Mouse (Mus musculus) stomach, embryonic 15.5 days (tissue): Measurements from ENCODE around the gene Ficd. TPM values are rescaled to one million over a fixed set of nuclear protein-coding genes. Genes with fewer than 3 reads are reported as not detected.
A peak's percentile ranks its signal among the peaks of the same experiment; 100 is the strongest.
"Not testable (repeated sequence)": the region's sequence is repeated elsewhere in the genome, so short reads cannot be mapped to it uniquely, and the experiment has no call there.

Experiments
- ATAC-seq: fragments of 200-750 bp; cut with Nextera tagmentation; 2 replicates; pipeline ENCODE4 v1.8.0; 2017; ENCODE audit warnings: low read depth, moderate number of reproducible peaks, moderate TSS enrichment; ENCODE audit not compliant: insufficient read depth, low FRiP score
- H3K27ac ChIP-seq: fragments of 300-500 bp; sonication (generic); 2 replicates; pipeline ENCODE4 v1.5.1; 2015; ENCODE audit warnings: mild to moderate bottlenecking, inconsistent platforms
- H3K27me3 ChIP-seq: fragments of 300-500 bp; sonication (generic); replicated peaks from 2 replicates; pipeline ENCODE4 v1.6.1; 2015; ENCODE audit warnings: inconsistent platforms
- H3K36me3 ChIP-seq: fragments of 300-500 bp; sonication (generic); 2 replicates; pipeline ENCODE4 v1.6.1; 2015; ENCODE audit warnings: inconsistent platforms
- H3K4me1 ChIP-seq: fragments of 300-500 bp; sonication (generic); 2 replicates; pipeline ENCODE4 v1.6.1; 2015; ENCODE audit warnings: inconsistent platforms
- H3K4me2 ChIP-seq: fragments of 300-500 bp; sonication (generic); 2 replicates; pipeline ENCODE4 v1.6.1; 2015; ENCODE audit warnings: mild to moderate bottlenecking, inconsistent platforms
- H3K4me3 ChIP-seq: fragments of 300-500 bp; sonication (generic); replicated peaks from 2 replicates; pipeline ENCODE4 v1.5.1; 2015; ENCODE audit warnings: inconsistent platforms
- H3K9ac ChIP-seq: fragments of 300-500 bp; sonication (generic); 2 replicates; pipeline ENCODE4 v1.6.1; 2015; ENCODE audit warnings: inconsistent platforms
- H3K9me3 ChIP-seq: fragments of 300-500 bp; sonication (generic); 2 replicates; pipeline ENCODE4 v1.6.1; 2016; ENCODE audit warnings: inconsistent platforms
- WGBS: fragments of 180-500 bp; shearing (Covaris S2); methylation state at CpG from one replicate; pipeline ENCODE4 v1.1.7; 2015; 5-methylcytosine and 5-hydroxymethylcytosine counted together
- polyA plus RNA-seq: library from polyadenylated mRNA; unstranded; fragments of >200 nt; fragmentation: Nextera tagmentation; extraction: Ambion mirVana; gene quantifications from 2 replicates; pipeline ENCODE4 v1.2.1, GENCODE M21; 2015

Ficd gene
- polyA plus RNA-seq, 1 experiment from 2014 or later, result 7.1 TPM

GRCm38 (mm10) chr5:113765641-113766526 is 30.3 kb downstream of the Ficd start:
- Histone ChIP-seq H3K36me3 (peaks cover 24% of the 10 kb centered on the region), H3K27me3 (no peaks in the 10 kb centered on the region), H3K4me3 (no peak overlapping the region), H3K4me2 (no peak overlapping the region), H3K9me3 (no peaks in the 10 kb centered on the region), H3K4me1 (peaks cover 11% of the 10 kb centered on the region), H3K9ac (no peak overlapping the region), H3K27ac (no peak overlapping the region)
- WGBS, result 81% methylated on average over 13 of the region's 13 CpGs
- ATAC-seq, result no peak

GRCm38 (mm10) chr5:113768806-113769205 is 33.2 kb downstream of the Ficd start:
- H3K4me1 ChIP-seq, result peaks cover 17% of the 10 kb centered on the region
- no peak overlapping the region for H3K4me3 ChIP-seq
- peaks cover 10% of the 10 kb centered on the region for H3K36me3 ChIP-seq
- no peak for ATAC-seq
- H3K27ac ChIP-seq, result no peak overlapping the region
- no peaks in the 10 kb centered on the region for H3K27me3 ChIP-seq
- no peaks in the 10 kb centered on the region for H3K9me3 ChIP-seq
- no peak overlapping the region for H3K4me2 ChIP-seq
- H3K9ac ChIP-seq, result no peak overlapping the region
- 90% methylated on average over 8 of the region's 8 CpGs for WGBS

- peak; percentile 73 for ATAC-seq
- Histone ChIP-seq H3K4me1 (peaks cover 20% of the 10 kb centered on the region), H3K4me2 (peak overlapping the region; percentile 91), H3K9me3 (no peaks in the 10 kb centered on the region), H3K27me3 (no peaks in the 10 kb centered on the region), H3K27ac (peak overlapping the region; percentile 99), H3K36me3 (peaks cover 24% of the 10 kb centered on the region), H3K9ac (peak overlapping the region; percentile 92), H3K4me3 (peak overlapping the region; percentile 100)
- under 1% methylated on average over 96 of the region's 97 CpGs for whole genome bisulfite sequencing
These were observed 35.9 kb downstream of the Ficd start for GRCm38 (mm10) chr5:113771213-113772162.

GRCm38 (mm10) chr5:113772450-113772895 is 36.9 kb downstream of the Ficd start, which contains the start of the genes Sart3 and Iscu:
Gene Sart3, minus strand, starts transcription at chr5:113772510.
Gene Iscu, plus strand, starts transcription at chr5:113772748.
- no peaks in the 10 kb centered on the region for H3K9me3 ChIP-seq
- peaks cover 29% of the 10 kb centered on the region for H3K36me3 ChIP-seq
- peak within 1 kb of the TSS; percentile 94 for H3K4me2 ChIP-seq
- no peaks in the 10 kb centered on the region for H3K27me3 ChIP-seq
- H3K4me1 ChIP-seq, result peaks cover 20% of the 10 kb centered on the region
- ATAC-seq, result peak; percentile 89
- WGBS, result 0% methylated on average over 44 of the region's 49 CpGs
- H3K27ac ChIP-seq, result peak within 1 kb of the TSS; percentile 99
- peak within 1 kb of the TSS; percentile 100 for H3K4me3 ChIP-seq
- H3K9ac ChIP-seq, result peak within 1 kb of the TSS; percentile 92

GRCm38 (mm10) chr5:113772905-113773519 is 37.4 kb downstream of the Ficd start:
- 2% methylated on average over 31 of the region's 38 CpGs for WGBS
- H3K9me3 ChIP-seq, result no peaks in the 10 kb centered on the region
- peaks cover 27% of the 10 kb centered on the region for H3K36me3 ChIP-seq
- peak overlapping the region; percentile 63 for H3K9ac ChIP-seq
- H3K4me1 ChIP-seq, result peaks cover 20% of the 10 kb centered on the region
- H3K27me3 ChIP-seq, result no peaks in the 10 kb centered on the region
- peak overlapping the region; percentile 100 for H3K4me3 ChIP-seq
- peak overlapping the region; percentile 68 for H3K27ac ChIP-seq
- peak; percentile 28 for ATAC-seq
- H3K4me2 ChIP-seq, result peak overlapping the region; percentile 94

GRCm38 (mm10) chr5:113773664-113774063 is 38.1 kb downstream of the Ficd start:
- peak overlapping the region; percentile 100 for H3K4me3 ChIP-seq
- H3K9me3 ChIP-seq, result no peaks in the 10 kb centered on the region
- H3K4me1 ChIP-seq, result peaks cover 20% of the 10 kb centered on the region
- no peak overlapping the region for H3K9ac ChIP-seq
- H3K36me3 ChIP-seq, result peaks cover 21% of the 10 kb centered on the region
- peak; percentile 19; the same call in 1 of the 2 replicates for ATAC-seq
- peak overlapping the region; percentile 68; the same call in 1 of the 2 replicates for H3K27ac ChIP-seq
- under 1% methylated on average over 7 of the region's 7 CpGs for WGBS
- no peaks in the 10 kb centered on the region for H3K27me3 ChIP-seq
- H3K4me2 ChIP-seq, result peak overlapping the region; percentile 94

- Histone ChIP-seq H3K4me2 (no peak overlapping the region), H3K27me3 (no peaks in the 10 kb centered on the region), H3K36me3 (peaks cover 21% of the 10 kb centered on the region), H3K9ac (no peak overlapping the region), H3K27ac (no peak overlapping the region), H3K4me1 (peaks cover 8% of the 10 kb centered on the region), H3K4me3 (no peak overlapping the region), H3K9me3 (no peaks in the 10 kb centered on the region)
- no peak for ATAC-seq
- 89% methylated on average over 10 of the region's 10 CpGs for WGBS
These were observed 40.0 kb downstream of the Ficd start for GRCm38 (mm10) chr5:113775585-113775984.

GRCm38 (mm10) chr5:113776128-113776895 is 40.7 kb downstream of the Ficd start:
- no peaks in the 10 kb centered on the region for H3K27me3 ChIP-seq
- H3K4me1 ChIP-seq, result peaks cover 13% of the 10 kb centered on the region
- no peak overlapping the region for H3K4me3 ChIP-seq
- no peak for ATAC-seq
- H3K36me3 ChIP-seq, result peaks cover 21% of the 10 kb centered on the region
- H3K9me3 ChIP-seq, result no peaks in the 10 kb centered on the region
- WGBS, result 85% methylated on average over 15 of the region's 15 CpGs
- H3K9ac ChIP-seq, result no peak overlapping the region
- no peak overlapping the region for H3K4me2 ChIP-seq
- no peak overlapping the region for H3K27ac ChIP-seq

GRCm38 (mm10) chr5:113776896-113777226 is 41.3 kb downstream of the Ficd start:
- WGBS, result 79% methylated on average over 8 of the region's 8 CpGs
- Histone ChIP-seq H3K9me3 (no peaks in the 10 kb centered on the region), H3K4me1 (peaks cover 14% of the 10 kb centered on the region), H3K27ac (no peak overlapping the region), H3K27me3 (no peaks in the 10 kb centered on the region), H3K4me3 (no peak overlapping the region), H3K9ac (no peak overlapping the region), H3K4me2 (no peak overlapping the region), H3K36me3 (peaks cover 21% of the 10 kb centered on the region)
- no peak for ATAC-seq

GRCm38 (mm10) chr5:113777728-113778127 is 42.1 kb downstream of the Ficd start:
- peaks cover 21% of the 10 kb centered on the region for H3K36me3 ChIP-seq
- not testable (repeated sequence) for H3K27ac ChIP-seq, H3K4me2 ChIP-seq, H3K9ac ChIP-seq, H3K27me3 ChIP-seq, ATAC-seq, H3K9me3 ChIP-seq, H3K4me3 ChIP-seq
- H3K4me1 ChIP-seq, result peaks cover 16% of the 10 kb centered on the region
- WGBS, result 83% methylated on average over 8 of the region's 8 CpGs

GRCm38 (mm10) chr5:113779569-113779968 is 44.0 kb downstream of the Ficd start:
- peaks cover 18% of the 10 kb centered on the region for H3K36me3 ChIP-seq
- no peaks in the 10 kb centered on the region for H3K9me3 ChIP-seq
- H3K27ac ChIP-seq, result no peak overlapping the region
- no peak for ATAC-seq
- no peak overlapping the region for H3K4me3 ChIP-seq
- H3K4me2 ChIP-seq, result no peak overlapping the region
- peaks cover 5% of the 10 kb centered on the region; the same call in 1 of the 2 replicates for H3K27me3 ChIP-seq
- 70% methylated on average over 5 of the region's 5 CpGs for WGBS
- peaks cover 18% of the 10 kb centered on the region; the same call in 1 of the 2 replicates for H3K4me1 ChIP-seq
- H3K9ac ChIP-seq, result no peak overlapping the region
